Mouse (Mus musculus) small intestine, adult 10 weeks (tissue): ENCODE data around the gene Hist1h1e. TPM values are rescaled to one million over a fixed set of nuclear protein-coding genes. Genes with fewer than 3 reads are reported as not detected.

Experiments used
- polyA plus RNA-seq: library from polyadenylated mRNA; stranded (reverse); fragments of 350-450 nt; fragmentation: Illumina TruSeq; extraction: RNeasy Lipid Tissue Mini Kit (QIAGEN cat#74804); gene quantifications from one replicate; pipeline ENCODE4 v1.2.3, GENCODE M21; 2014; ENCODE audit warnings: low replicate concordance

Gene Hist1h1e
- polyA plus RNA-seq, result 0.30 TPM

DNA sequence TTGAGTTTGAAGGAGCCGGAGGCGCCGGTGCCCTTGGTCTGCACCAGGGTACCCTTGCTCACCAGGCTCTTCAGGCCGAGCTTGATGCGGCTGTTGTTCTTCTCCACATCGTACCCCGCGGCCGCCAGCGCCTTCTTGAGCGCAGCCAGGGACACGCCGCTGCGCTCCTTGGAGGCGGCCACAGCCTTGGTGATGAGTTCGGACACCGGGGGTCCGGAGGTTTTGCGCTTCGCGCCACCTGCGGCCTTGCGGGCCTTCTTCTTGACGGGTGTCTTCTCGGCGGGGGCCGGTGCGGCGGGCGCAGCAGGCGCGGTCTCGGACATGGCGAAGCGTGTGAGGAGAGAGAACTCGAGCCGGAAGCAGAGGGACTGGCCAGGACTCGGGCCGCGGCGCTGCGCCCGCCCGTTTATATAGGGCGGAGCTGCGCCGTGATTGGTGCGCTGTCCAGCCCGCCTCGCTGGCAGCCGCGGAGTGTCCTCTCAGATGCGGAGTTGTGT lies at the start of gene Hist1h1e:
TSS of gene Hist1h1e (minus strand) at position 384 of the 497 bp plus-strand sequence.

DNA sequence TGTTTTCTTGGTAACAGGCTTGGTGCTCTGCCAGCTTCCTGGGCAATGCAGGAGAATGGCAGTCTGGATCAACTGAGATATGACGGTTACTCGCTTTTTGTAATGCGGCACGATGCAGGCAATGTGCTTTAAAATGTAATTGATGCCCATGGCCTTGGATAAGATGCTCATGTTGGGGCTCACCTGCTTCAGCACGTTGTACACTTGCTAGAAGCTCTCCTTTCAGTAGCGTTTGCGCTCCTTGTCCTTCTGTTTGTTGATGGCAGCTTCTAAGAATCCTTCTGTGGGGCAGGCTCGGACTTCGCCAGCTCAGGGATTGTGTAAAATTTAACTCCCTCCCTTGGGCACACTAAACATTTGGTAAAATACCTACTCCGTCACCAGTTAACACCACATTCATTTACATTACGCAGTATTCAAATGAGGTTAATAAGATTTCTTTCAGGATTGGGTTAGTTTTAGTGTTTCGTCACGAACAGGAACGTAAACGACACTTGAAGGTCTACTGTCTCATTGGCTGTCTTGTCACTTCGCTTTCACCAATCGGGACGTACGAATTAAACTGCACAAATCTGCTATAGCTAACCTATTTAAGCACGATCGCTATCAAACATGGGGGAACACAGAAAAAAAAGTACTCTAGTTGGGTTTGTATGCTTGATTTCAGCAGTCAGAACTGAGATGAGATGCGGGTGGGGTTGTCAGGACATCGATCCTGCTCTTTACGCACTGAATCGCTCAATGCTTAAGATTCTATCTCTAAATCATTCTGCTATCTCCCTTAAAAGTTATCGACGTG lies 1.4 kb downstream of the Hist1h1e start, which contains the start of gene Hist1h2be:
TSS of gene Hist1h2be (minus strand) at position 392 of the 799 bp plus-strand sequence.

DNA sequence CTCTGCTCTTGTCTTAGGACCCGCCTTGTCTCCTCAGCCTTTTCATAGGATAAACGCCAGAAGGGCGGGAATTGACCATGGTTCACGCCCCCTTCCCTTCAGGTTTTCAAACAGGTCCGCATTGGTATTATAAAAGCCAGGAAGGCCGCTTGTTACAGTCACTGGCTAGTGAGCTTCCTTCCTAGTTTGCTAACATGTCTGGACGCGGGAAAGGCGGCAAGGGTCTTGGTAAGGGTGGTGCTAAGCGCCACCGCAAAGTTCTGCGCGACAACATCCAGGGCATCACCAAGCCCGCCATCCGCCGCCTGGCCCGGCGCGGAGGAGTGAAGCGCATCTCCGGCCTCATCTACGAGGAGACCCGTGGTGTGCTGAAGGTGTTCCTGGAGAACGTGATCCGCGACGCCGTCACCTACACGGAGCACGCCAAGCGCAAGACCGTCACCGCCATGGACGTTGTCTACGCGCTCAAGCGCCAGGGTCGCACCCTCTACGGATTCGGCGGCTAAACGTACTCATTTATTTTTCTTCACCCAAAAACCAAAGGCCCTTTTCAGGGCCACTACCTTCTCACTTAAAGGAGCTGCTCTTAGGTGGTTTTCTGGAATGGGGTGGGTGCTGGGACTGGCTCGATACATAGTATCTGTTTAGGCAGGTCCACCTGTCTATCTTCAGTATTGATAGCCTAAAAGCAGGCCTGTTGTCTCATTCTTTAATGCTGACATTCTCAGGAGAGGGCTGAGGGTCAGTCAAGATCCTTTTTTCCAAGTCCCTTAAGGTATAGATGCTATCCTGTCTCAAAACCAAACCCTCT lies 40.7 kb downstream of the Hist1h1e start, which contains the start of gene Hist1h4d:
TSS of gene Hist1h4d (plus strand) at position 191 of the 811 bp plus-strand sequence.

DNA sequence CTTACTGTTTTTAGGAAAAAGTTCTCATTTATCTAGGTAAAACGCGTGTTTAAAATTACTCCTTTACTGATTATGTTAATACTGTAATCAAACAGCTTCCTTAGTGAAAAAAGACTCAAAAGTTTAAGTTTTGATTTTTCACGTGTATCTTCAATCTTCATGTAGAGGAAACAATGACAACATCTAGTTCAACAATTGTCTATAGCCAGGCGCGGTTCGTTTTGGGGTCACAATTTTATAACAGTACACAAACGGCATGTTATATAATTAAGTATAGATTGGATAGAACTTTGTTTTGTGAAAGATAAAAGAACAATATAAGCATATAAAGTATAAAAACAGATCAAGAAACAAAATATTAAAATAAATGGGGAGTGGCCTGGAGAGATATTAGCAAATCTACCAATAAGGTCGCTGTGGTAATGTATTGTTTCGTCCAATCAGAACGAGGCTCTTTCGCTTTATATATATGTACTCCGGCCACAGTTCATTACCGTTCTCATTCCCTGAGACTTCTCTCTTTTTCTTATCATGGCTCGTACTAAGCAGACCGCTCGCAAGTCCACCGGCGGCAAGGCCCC lies 47.0 kb downstream of the Hist1h1e start, which contains the start of gene Hist1h3d:
TSS of gene Hist1h3d (plus strand) at position 493 of the 581 bp plus-strand sequence.

DNA sequence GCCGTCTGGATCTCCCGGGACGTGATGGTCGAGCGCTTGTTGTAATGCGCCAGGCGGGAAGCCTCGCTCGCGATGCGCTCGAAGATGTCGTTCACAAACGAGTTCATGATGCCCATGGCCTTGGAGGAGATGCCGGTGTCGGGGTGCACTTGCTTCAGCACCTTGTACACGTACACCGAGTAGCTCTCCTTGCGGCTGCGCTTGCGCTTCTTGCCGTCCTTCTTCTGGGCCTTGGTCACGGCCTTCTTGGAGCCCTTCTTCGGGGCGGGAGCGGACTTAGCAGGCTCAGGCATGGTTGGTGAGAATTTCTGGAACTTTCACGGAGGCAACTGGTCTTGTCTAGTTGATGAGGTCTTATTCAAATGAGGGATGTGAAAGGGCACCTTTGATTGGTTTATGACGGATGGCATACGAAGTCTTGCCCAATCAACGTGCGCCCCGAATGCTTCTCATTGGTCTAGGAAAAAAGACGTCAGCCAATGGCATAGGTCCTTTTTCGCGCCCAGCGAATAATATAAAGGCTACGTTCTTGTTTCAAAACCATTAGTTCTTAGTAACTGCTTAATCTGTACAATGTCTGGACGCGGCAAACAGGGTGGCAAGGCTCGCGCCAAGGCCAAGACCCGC lies 48.3 kb downstream of the Hist1h1e start, which contains the start of the genes Hist1h2bf and Hist1h2ad:
TSS of gene Hist1h2bf (minus strand) at position 299 of the 627 bp plus-strand sequence.
TSS of gene Hist1h2ad (plus strand) at position 484 of the 627 bp plus-strand sequence.

DNA sequence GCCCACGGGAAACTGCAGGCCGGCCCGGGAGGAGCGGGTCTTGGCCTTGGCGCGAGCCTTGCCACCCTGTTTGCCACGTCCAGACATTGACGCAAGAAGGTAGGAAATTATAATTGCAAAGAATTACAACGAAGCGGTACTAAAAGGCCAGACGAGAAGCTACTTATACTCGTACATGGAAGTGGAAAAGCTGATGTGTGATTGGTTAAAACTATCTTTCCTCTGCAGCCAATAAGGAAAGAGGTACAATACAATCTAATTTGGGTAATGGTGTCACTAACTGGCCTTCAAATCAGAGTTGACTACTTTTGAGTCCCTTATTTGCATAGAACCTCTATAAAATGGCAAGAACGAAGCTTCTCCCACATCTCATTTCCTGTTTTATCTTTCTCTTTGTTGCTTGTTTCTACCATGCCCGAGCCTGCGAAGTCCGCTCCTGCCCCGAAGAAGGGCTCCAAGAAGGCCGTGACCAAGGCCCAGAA lies 51.3 kb downstream of the Hist1h1e start, which contains the start of the genes Hist1h2ae and Hist1h2bg:
TSS of gene Hist1h2ae (minus strand) at position 199 of the 482 bp plus-strand sequence.
TSS of gene Hist1h2bg (plus strand) at position 375 of the 482 bp plus-strand sequence.

Other genes with a start within 250 kb of the Hist1h1e start
- gene Abt1, start 198.7 kb downstream of the Hist1h1e start, polyA plus RNA-seq, result 1.4 TPM
- not detected for gene Btn1a1, start 156.7 kb downstream of the Hist1h1e start, polyA plus RNA-seq
- gene Btn2a2, start 133.7 kb downstream of the Hist1h1e start, polyA plus RNA-seq, result not detected
- not detected for gene Hist1h4h, start 91.5 kb downstream of the Hist1h1e start, polyA plus RNA-seq
- gene Hist1h2af, start 88.7 kb downstream of the Hist1h1e start, polyA plus RNA-seq, result not detected
- not detected for gene Hist1h3g, start 87.1 kb downstream of the Hist1h1e start, polyA plus RNA-seq
- 0.59 TPM for gene Hist1h2bh, start 79.2 kb downstream of the Hist1h1e start, polyA plus RNA-seq
- not detected for gene Hist1h3f, start 78.5 kb downstream of the Hist1h1e start, polyA plus RNA-seq
- gene Hist1h4f, start 70.9 kb downstream of the Hist1h1e start, polyA plus RNA-seq, result not detected
- gene Hist1h1d, start 69.3 kb downstream of the Hist1h1e start, polyA plus RNA-seq, result 0.52 TPM
- 0.56 TPM for gene Hist1h3e, start 60.2 kb downstream of the Hist1h1e start, polyA plus RNA-seq
- gene Hist1h2ae, start 51.3 kb downstream of the Hist1h1e start, polyA plus RNA-seq, result 0.97 TPM
- 0.85 TPM for gene Hist1h2bg, start 51.2 kb downstream of the Hist1h1e start, polyA plus RNA-seq
- not detected for gene Hist1h2bf, start 48.4 kb downstream of the Hist1h1e start, polyA plus RNA-seq
- not detected for gene Hist1h2ad, start 48.2 kb downstream of the Hist1h1e start, polyA plus RNA-seq
- 1.4 TPM for gene Hist1h3d, start 46.8 kb downstream of the Hist1h1e start, polyA plus RNA-seq
- 0.67 TPM for gene Hist1h4d, start 41.0 kb downstream of the Hist1h1e start, polyA plus RNA-seq
- 2.2 TPM for gene Hist1h2be, start 1.4 kb downstream of the Hist1h1e start, polyA plus RNA-seq
- gene Hist1h2ac, start 61.4 kb upstream of the Hist1h1e start, polyA plus RNA-seq, result 1.2 TPM
- 239 TPM for gene Hist1h2bc, start 61.6 kb upstream of the Hist1h1e start, polyA plus RNA-seq
- not detected for gene Hist1h1t, start 73.3 kb upstream of the Hist1h1e start, polyA plus RNA-seq
- 1.6 TPM for gene Hist1h4c, start 75.9 kb upstream of the Hist1h1e start, polyA plus RNA-seq
- 13.5 TPM for gene Hfe, start 88.3 kb upstream of the Hist1h1e start, polyA plus RNA-seq
- 15.6 TPM for gene Hist1h1c, start 116.2 kb upstream of the Hist1h1e start, polyA plus RNA-seq
- gene Hist1h3c, start 123.0 kb upstream of the Hist1h1e start, polyA plus RNA-seq, result not detected
- gene Hist1h2bb, start 124.2 kb upstream of the Hist1h1e start, polyA plus RNA-seq, result not detected
- not detected for gene Hist1h2ab, start 128.6 kb upstream of the Hist1h1e start, polyA plus RNA-seq
- gene Hist1h3b, start 129.7 kb upstream of the Hist1h1e start, polyA plus RNA-seq, result not detected
- not detected for gene Hist1h4b, start 134.5 kb upstream of the Hist1h1e start, polyA plus RNA-seq
- not detected for gene Hist1h4a, start 138.7 kb upstream of the Hist1h1e start, polyA plus RNA-seq
- not detected for gene Hist1h3a, start 139.8 kb upstream of the Hist1h1e start, polyA plus RNA-seq
- gene Hist1h1a, start 141.1 kb upstream of the Hist1h1e start, polyA plus RNA-seq, result not detected
- 67.0 TPM for gene Trim38, start 147.4 kb upstream of the Hist1h1e start, polyA plus RNA-seq
- gene Slc17a2, start 184.4 kb upstream of the Hist1h1e start, polyA plus RNA-seq, result 0.33 TPM
- gene Slc17a3, start 216.9 kb upstream of the Hist1h1e start, polyA plus RNA-seq, result not detected
- not detected for gene Slc17a1, start 245.2 kb upstream of the Hist1h1e start, polyA plus RNA-seq